Mouse (Mus musculus) small intestine, adult 2 months (tissue): ENCODE measurements around the gene Atpaf2. TPM values are rescaled to one million over a fixed set of nuclear protein-coding genes. Genes with fewer than 3 reads are reported as not detected.
"Not testable (repeated sequence)": the region's sequence is repeated elsewhere in the genome, so short reads cannot be mapped to it uniquely, and the experiment has no call there.

ENCODE experiments used
- H3K27ac ChIP-seq: fragments of 200-500 bp; 2 replicates; pipeline ENCODE4 v1.5.1; 2012; ENCODE audit warnings: low read depth, low read length, control low read depth, inconsistent platforms; ENCODE audit not compliant: insufficient read depth
- H3K27me3 ChIP-seq: fragments of 200-500 bp; 2 replicates; pipeline ENCODE4 v1.6.1; 2012; ENCODE audit warnings: mild to moderate bottlenecking, moderate library complexity, low read length, inconsistent platforms; ENCODE audit not compliant: control insufficient read depth, insufficient read depth
- H3K36me3 ChIP-seq: fragments of 200-500 bp; 2 replicates; pipeline ENCODE4 v1.6.1; 2012; ENCODE audit warnings: mild to moderate bottlenecking, low read length, control low read depth, inconsistent platforms; ENCODE audit not compliant: control insufficient read depth, insufficient read depth
- H3K4me1 ChIP-seq: fragments of 200-500 bp; 2 replicates; pipeline ENCODE4 v1.6.1; 2012; ENCODE audit warnings: low read length, inconsistent platforms, mixed read lengths; ENCODE audit not compliant: control insufficient read depth, insufficient read depth, insufficient read length
- H3K4me3 ChIP-seq: fragments of 200-500 bp; 2 replicates; pipeline ENCODE4 v1.5.1; 2012; ENCODE audit warnings: low read depth, mild to moderate bottlenecking, control low read depth, inconsistent platforms, low read length, moderate library complexity
- CTCF ChIP-seq: fragments of 200-500 bp; IDR thresholded peaks from 2 replicates; pipeline ENCODE4 v1.5.1; 2012; ENCODE audit warnings: low read depth, mild to moderate bottlenecking, control low read depth, inconsistent platforms, low read length, moderate library complexity, mixed read lengths; ENCODE audit not compliant: insufficient replicate concordance, insufficient read length; ENCODE audit errors: extremely low read depth
- POLR2A ChIP-seq: fragments of 200-500 bp; IDR thresholded peaks from 2 replicates; pipeline ENCODE4 v1.6.1; 2012; ENCODE audit warnings: low read depth, mild to moderate bottlenecking, control low read depth, inconsistent platforms, low read length, moderate library complexity
- WGBS: fragments of 180-500 bp; shearing (Covaris S2); methylation state at CpG from one replicate; pipeline ENCODE4 v1.1.7; 2018; 5-methylcytosine and 5-hydroxymethylcytosine counted together
- polyA plus RNA-seq: library from polyadenylated mRNA; depleted of rRNA; stranded (reverse); fragments of >200 nt; gene quantifications from 2 replicates; pipeline ENCODE4 v1.2.3, GENCODE M21; 2012

Atpaf2 gene
- polyA plus RNA-seq, 1 experiment, result 29.7 TPM

DNA sequence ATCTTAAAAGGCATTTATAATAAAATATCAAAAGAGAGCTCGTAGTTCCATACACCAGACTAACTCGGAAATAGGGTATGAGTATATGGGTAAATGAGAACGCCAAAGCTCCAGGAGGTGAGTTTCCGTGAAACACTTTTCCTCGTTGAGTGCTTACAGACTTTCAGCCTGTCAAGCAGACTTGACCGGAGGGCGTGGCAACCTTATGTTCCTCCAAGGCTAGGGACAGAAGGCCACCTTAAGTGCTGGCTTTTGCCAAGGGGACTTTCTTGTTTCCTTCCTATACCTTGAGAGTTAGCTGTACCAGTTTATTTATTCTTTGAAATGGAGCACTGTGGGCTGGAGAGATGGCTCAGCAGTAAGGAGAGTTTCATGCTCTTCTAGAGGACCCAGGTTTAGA, 21.9 kb upstream of the Atpaf2 start:
- no peaks in the 10 kb centered on the region for H3K4me1 ChIP-seq
- H3K36me3 ChIP-seq, result peaks cover 61% of the 10 kb centered on the region
- no peak for TF ChIP-seq CTCF
- no peak for TF ChIP-seq POLR2A
- no peak overlapping the region for H3K27ac ChIP-seq
- H3K4me3 ChIP-seq, result no peak overlapping the region
- WGBS, result 56% methylated on average over 7 of the region's 7 CpGs
- H3K27me3 ChIP-seq, result no peaks in the 10 kb centered on the region

DNA sequence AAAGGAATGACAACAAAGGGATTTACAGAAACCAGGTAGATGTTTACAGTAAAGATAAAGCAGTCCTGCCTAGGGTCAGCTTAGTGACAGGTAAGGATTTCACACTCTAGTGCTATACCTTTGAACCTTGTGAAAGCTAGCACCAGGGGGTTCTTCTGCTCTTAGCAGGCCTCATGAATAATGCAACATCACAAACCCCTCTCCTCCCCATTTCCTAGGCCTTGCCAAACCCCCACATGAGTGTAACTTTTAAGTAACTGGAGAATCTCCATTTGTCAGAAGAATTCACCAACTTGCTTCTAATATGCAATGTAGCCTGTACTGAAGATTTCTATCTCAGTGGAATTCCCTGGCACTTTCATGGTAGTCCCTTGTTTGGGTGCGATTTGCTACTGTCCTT, 21.4 kb upstream of the Atpaf2 start:
- WGBS, result 41% methylated on average over 1 of the region's 1 CpGs
- H3K4me3 ChIP-seq, H3K27ac ChIP-seq, H3K27me3 ChIP-seq, H3K4me1 ChIP-seq: not testable (repeated sequence)
- peaks cover 62% of the 10 kb centered on the region for H3K36me3 ChIP-seq

DNA sequence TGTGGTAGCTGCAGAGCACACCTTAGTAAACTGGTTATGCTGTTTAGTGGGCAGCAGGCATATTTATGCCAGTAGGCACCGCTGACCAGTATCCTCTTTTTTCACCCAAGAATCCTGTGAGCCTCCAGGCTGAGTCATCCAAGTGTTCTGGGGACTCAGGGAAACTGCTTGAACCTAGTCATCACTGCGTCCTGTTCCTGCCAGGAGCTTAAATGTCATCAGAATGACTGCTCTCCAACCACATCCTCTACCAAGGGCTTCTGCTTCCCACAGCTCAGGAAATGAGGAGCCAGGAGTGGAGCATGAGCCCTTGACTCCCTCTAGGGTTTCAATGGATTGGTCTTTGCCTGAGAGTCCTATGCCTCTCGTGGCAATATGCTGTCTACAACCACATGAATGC, 18.4 kb upstream of the Atpaf2 start:
- whole genome bisulfite sequencing, result 89% methylated on average over 3 of the region's 3 CpGs
- no peak overlapping the region for H3K4me3 ChIP-seq
- 0 out of 2 replicates have a peak, but pooled peaks cover 2% of the 10 kb centered on the region for H3K4me1 ChIP-seq
- H3K27ac ChIP-seq, result no peak overlapping the region
- H3K27me3 ChIP-seq, result no peaks in the 10 kb centered on the region
- TF ChIP-seq POLR2A, result no peak
- no peak for TF ChIP-seq CTCF
- H3K36me3 ChIP-seq, result peaks cover 49% of the 10 kb centered on the region

DNA sequence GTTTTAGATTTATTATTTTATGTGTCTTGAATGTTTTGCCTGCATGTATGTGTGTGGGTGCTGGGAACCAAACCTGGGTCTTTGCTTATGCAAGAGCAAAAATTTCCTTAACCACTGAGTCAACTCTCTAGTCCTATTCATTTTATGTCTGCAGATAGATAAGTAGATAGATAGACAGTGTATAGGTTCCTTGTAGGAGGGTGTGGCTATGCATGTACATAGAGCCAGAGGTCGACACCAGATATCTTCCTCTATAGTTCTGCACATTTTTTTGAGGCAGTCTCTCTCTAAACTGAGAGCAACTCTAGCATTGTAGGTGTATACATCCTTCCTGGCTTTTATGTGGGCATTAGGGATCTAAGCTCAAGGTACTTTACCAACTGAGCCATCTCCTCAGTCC, 16.9 kb upstream of the Atpaf2 start:
- peaks cover 39% of the 10 kb centered on the region for H3K36me3 ChIP-seq
- no peak overlapping the region for H3K4me3 ChIP-seq
- H3K27me3 ChIP-seq, result no peaks in the 10 kb centered on the region
- peak overlapping the region; percentile 28; the same call in 1 of the 2 replicates for H3K27ac ChIP-seq
- WGBS, result 58% methylated on average over 1 of the region's 1 CpGs
- TF ChIP-seq POLR2A (no peak), CTCF (no peak)
- 0 out of 2 replicates have a peak, but pooled peaks cover 2% of the 10 kb centered on the region for H3K4me1 ChIP-seq

DNA sequence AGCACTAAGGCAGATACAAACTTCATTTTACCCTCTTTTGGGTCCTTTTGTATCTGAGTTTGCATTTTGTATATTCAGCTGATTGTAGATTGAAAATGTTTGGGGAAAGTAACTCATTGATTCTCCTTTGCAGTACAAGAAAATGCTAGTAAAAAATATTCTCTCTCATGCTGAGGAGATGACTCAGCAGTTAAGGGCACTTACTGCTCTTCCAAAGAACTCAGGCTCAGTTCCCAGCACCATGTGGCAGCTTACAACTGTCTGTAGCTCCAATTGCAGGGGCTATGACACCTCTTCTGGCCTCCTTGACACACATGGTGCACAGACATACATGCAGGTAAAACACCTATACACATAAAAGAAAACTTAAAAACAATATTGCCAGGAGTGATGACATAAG, 15.2 kb upstream of the Atpaf2 start:
- Histone ChIP-seq H3K4me3 (no peak overlapping the region), H3K36me3 (peaks cover 32% of the 10 kb centered on the region), H3K27me3 (no peaks in the 10 kb centered on the region), H3K4me1 (peaks cover 3% of the 10 kb centered on the region; the same call in 1 of the 2 replicates), H3K27ac (no peak overlapping the region)
- TF ChIP-seq POLR2A (no peak), CTCF (no peak)

DNA sequence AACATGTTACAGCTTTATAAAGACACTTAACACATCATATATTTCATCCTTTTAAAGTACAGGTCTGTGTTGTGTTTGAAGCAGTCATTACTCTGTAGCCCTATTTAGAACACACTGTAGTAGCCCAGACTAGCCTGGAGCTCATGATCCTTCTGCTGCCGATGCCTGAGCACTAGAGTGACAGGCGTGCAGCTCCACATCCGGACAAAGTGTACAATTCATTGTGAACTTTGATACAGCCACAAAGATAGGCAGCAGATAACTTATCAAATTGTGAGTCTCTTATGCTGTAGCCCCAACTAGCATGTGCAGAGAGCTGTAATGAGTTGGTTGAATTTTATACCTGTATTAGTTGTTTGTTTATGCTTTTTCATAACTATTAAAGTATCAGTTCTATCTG, 9.4 kb upstream of the Atpaf2 start:
- TF ChIP-seq POLR2A, result peak; percentile 33; the same call in 1 of the 2 replicates
- no peak for TF ChIP-seq CTCF
- H3K36me3 ChIP-seq, result peaks cover 5% of the 10 kb centered on the region
- H3K27ac ChIP-seq, result peak overlapping the region; percentile 99
- no peak overlapping the region for H3K4me3 ChIP-seq
- 43% methylated on average over 3 of the region's 3 CpGs for WGBS
- H3K27me3 ChIP-seq, result no peaks in the 10 kb centered on the region
- peaks cover 11% of the 10 kb centered on the region; the same call in 1 of the 2 replicates for H3K4me1 ChIP-seq

DNA sequence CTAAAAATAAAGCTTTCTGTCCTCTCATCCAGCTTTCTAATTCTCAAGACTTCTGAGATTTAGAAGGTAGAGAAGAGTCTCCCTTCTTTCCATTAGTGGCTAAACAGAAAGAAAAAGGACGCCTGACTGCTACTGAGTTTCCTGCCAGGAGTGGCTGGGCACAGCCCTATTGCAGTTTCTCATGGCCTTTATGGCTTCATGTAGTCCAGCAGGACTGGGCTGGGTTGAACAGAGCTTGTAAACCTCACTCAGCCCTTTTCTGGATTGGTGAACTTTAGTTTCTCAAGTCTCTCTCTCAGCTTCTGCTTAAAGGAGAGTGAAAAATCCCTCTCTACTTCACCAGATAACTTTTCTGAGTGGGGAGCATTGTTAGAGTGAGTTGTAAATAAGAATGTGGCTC, 8.2 kb upstream of the Atpaf2 start:
- TF ChIP-seq CTCF (no peak), POLR2A (no peak; the same call in 1 of the 2 replicates)
- 36% methylated on average over 1 of the region's 1 CpGs for WGBS
- Histone ChIP-seq H3K27ac (peak overlapping the region; percentile 99), H3K4me1 (peaks cover 11% of the 10 kb centered on the region; the same call in 1 of the 2 replicates), H3K27me3 (no peaks in the 10 kb centered on the region), H3K4me3 (no peak overlapping the region), H3K36me3 (peaks cover 3% of the 10 kb centered on the region; the same call in 1 of the 2 replicates)

DNA sequence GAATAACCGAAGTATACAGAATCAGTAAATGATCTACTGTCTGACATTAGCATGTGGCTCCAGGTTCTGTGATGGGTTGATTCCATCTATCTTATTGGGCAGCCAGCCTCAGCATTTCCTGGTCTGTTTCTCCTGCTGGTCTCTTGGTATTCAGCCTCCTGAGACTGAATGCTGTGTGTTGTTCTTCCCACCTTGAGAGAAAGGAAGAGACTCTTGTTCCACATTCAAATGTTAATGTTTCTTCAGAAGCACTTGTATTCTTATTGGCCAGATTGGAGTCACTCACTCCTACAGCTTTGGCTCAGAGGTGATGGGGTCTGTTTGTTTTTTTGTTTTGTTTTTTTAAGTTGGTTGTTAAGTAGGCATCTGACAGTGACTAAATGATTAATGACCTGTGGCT, 4.7 kb upstream of the Atpaf2 start:
- TF ChIP-seq POLR2A (no peak), CTCF (no peak)
- Histone ChIP-seq H3K27ac (no peak overlapping the region), H3K4me1 (peaks cover 9% of the 10 kb centered on the region; the same call in 1 of the 2 replicates), H3K4me3 (no peak overlapping the region), H3K27me3 (no peaks in the 10 kb centered on the region), H3K36me3 (peaks cover 2% of the 10 kb centered on the region; the same call in 1 of the 2 replicates)
- WGBS, result 75% methylated on average over 1 of the region's 1 CpGs
